Mouse (Mus musculus) lung, embryonic 14.5 days (tissue): Measurements from ENCODE around the gene Secisbp2. TPM values are rescaled to one million over a fixed set of nuclear protein-coding genes. Genes with fewer than 3 reads are reported as not detected.
A peak's percentile ranks its signal among the peaks of the same experiment; 100 is the strongest.

Experiments
- ATAC-seq: fragments of 200-750 bp; cut with Nextera tagmentation; 2 replicates; pipeline ENCODE4 v1.8.0; 2017; ENCODE audit warnings: mild to moderate bottlenecking, moderate TSS enrichment, moderate library complexity; ENCODE audit not compliant: insufficient read depth
- DNase-seq: peaks from one replicate; pipeline ENCODE4 v3.0.0-alpha.2; 2015
- H3K27ac ChIP-seq: fragments of 300-500 bp; sonication (generic); 2 replicates; pipeline ENCODE4 v1.5.1; 2014; ENCODE audit warnings: low read depth, mild to moderate bottlenecking, moderate library complexity
- H3K27me3 ChIP-seq: fragments of 300-500 bp; sonication (generic); 2 replicates; pipeline ENCODE4 v1.6.1; 2014; ENCODE audit warnings: low read length, control low read depth; ENCODE audit not compliant: insufficient read depth
- H3K36me3 ChIP-seq: fragments of 300-500 bp; sonication (generic); 2 replicates; pipeline ENCODE4 v1.6.1; 2014; ENCODE audit warnings: control low read depth; ENCODE audit not compliant: insufficient read depth
- H3K4me1 ChIP-seq: fragments of 300-500 bp; sonication (generic); 2 replicates; pipeline ENCODE4 v1.6.1; 2014; ENCODE audit warnings: antibody characterized with exemption, control low read depth; ENCODE audit not compliant: insufficient read depth
- H3K4me2 ChIP-seq: fragments of 300-500 bp; sonication (generic); 2 replicates; pipeline ENCODE4 v1.6.1; 2014; ENCODE audit warnings: mild to moderate bottlenecking
- H3K4me3 ChIP-seq: fragments of 300-500 bp; sonication (generic); 2 replicates; pipeline ENCODE4 v1.5.1; 2014; ENCODE audit warnings: low read depth, low read length
- H3K9ac ChIP-seq: fragments of 300-500 bp; sonication (generic); 2 replicates; pipeline ENCODE4 v1.6.1; 2014
- H3K9me3 ChIP-seq: fragments of 300-500 bp; sonication (generic); 2 replicates; pipeline ENCODE4 v1.6.1; 2016; ENCODE audit warnings: low read depth, low read length, control low read depth
- CTCF ChIP-seq: IDR thresholded peaks from 2 replicates; pipeline ENCODE4 v1.5.1; 2016; ENCODE audit warnings: antibody characterized with exemption, low read depth
- WGBS: fragments of 180-500 bp; shearing (Covaris S2); extraction: QIAGEN DNeasy Blood & Tissue Kit; methylation state at CpG from one replicate; pipeline ENCODE4 v1.1.7; 2014; 5-methylcytosine and 5-hydroxymethylcytosine counted together
- polyA plus RNA-seq: library from polyadenylated mRNA; unstranded; fragments of >200 nt; fragmentation: Nextera tagmentation; extraction: Ambion mirVana; gene quantifications from 2 replicates; pipeline ENCODE4 v1.2.1, GENCODE M21; 2014

Secisbp2 gene
- polyA plus RNA-seq, 1 experiment from 2014 or later, result 31.3 TPM

- DNase-seq, result no peak
- no peaks in the 10 kb centered on the region for H3K4me1 ChIP-seq
- no peaks in the 10 kb centered on the region for H3K27me3 ChIP-seq
- no peak overlapping the region for H3K4me2 ChIP-seq
- no peak for TF ChIP-seq CTCF
- H3K27ac ChIP-seq, result no peak overlapping the region
- H3K4me3 ChIP-seq, result no peak overlapping the region
- no peak for ATAC-seq
- H3K9ac ChIP-seq, result no peak overlapping the region
- no peaks in the 10 kb centered on the region for H3K9me3 ChIP-seq
- WGBS, result 49% methylated on average over 10 of the region's 10 CpGs
- no peaks in the 10 kb centered on the region for H3K36me3 ChIP-seq
Measured at GRCm38 (mm10) chr13:51615815-51616214, 35.7 kb upstream of the Secisbp2 start.

- Histone ChIP-seq H3K9ac (no peak overlapping the region), H3K9me3 (no peaks in the 10 kb centered on the region), H3K4me2 (no peak overlapping the region), H3K4me1 (no peaks in the 10 kb centered on the region), H3K4me3 (no peak overlapping the region), H3K36me3 (no peaks in the 10 kb centered on the region), H3K27me3 (no peaks in the 10 kb centered on the region), H3K27ac (no peak overlapping the region)
- 16% methylated on average over 12 of the region's 12 CpGs for WGBS
- DNase-seq (peak; percentile 45), ATAC-seq (no peak)
- no peak for TF ChIP-seq CTCF
Measured at GRCm38 (mm10) chr13:51616417-51617044, 35.0 kb upstream of the Secisbp2 start.

- no peak for TF ChIP-seq CTCF
- Histone ChIP-seq H3K27me3 (no peaks in the 10 kb centered on the region), H3K4me1 (no peaks in the 10 kb centered on the region), H3K36me3 (no peaks in the 10 kb centered on the region), H3K9ac (no peak overlapping the region), H3K27ac (no peak overlapping the region), H3K4me2 (no peak overlapping the region), H3K4me3 (no peak overlapping the region), H3K9me3 (no peaks in the 10 kb centered on the region)
- ATAC-seq (no peak), DNase-seq (peak; percentile 60)
- 53% methylated on average over 1 of the region's 1 CpGs for WGBS
Measured at GRCm38 (mm10) chr13:51617306-51617705, 34.2 kb upstream of the Secisbp2 start.

GRCm38 (mm10) chr13:51617861-51618260, 33.6 kb upstream of the Secisbp2 start:
- Histone ChIP-seq H3K9ac (no peak overlapping the region), H3K36me3 (no peaks in the 10 kb centered on the region), H3K9me3 (no peaks in the 10 kb centered on the region), H3K27me3 (no peaks in the 10 kb centered on the region), H3K27ac (no peak overlapping the region), H3K4me1 (no peaks in the 10 kb centered on the region), H3K4me3 (no peak overlapping the region), H3K4me2 (no peak overlapping the region)
- 16% methylated on average over 6 of the region's 6 CpGs for whole genome bisulfite sequencing
- TF ChIP-seq CTCF, result peak; percentile 87
- peak; percentile 89 for DNase-seq
- peak; percentile 84; the same call in 1 of the 2 replicates for ATAC-seq

GRCm38 (mm10) chr13:51618602-51619001, 32.9 kb upstream of the Secisbp2 start:
- H3K4me3 ChIP-seq, result no peak overlapping the region
- no peaks in the 10 kb centered on the region for H3K27me3 ChIP-seq
- no peak overlapping the region for H3K27ac ChIP-seq
- WGBS, result 25% methylated on average over 9 of the region's 9 CpGs
- TF ChIP-seq CTCF, result no peak
- ATAC-seq (no peak), DNase-seq (no peak)
- no peaks in the 10 kb centered on the region for H3K36me3 ChIP-seq
- no peaks in the 10 kb centered on the region for H3K9me3 ChIP-seq
- no peak overlapping the region for H3K9ac ChIP-seq
- H3K4me1 ChIP-seq, result no peaks in the 10 kb centered on the region
- H3K4me2 ChIP-seq, result no peak overlapping the region

GRCm38 (mm10) chr13:51622626-51623025, 28.9 kb upstream of the Secisbp2 start:
- no peak for DNase-seq
- Histone ChIP-seq H3K9me3 (no peaks in the 10 kb centered on the region), H3K27ac (no peak overlapping the region), H3K4me1 (no peaks in the 10 kb centered on the region), H3K36me3 (no peaks in the 10 kb centered on the region), H3K4me3 (no peak overlapping the region), H3K27me3 (no peaks in the 10 kb centered on the region), H3K9ac (no peak overlapping the region), H3K4me2 (no peak overlapping the region)
- 77% methylated on average over 5 of the region's 5 CpGs for WGBS
- no peak for ATAC-seq
- no peak for TF ChIP-seq CTCF

GRCm38 (mm10) chr13:51623678-51624077, 27.8 kb upstream of the Secisbp2 start:
- no peak for ATAC-seq
- Histone ChIP-seq H3K4me3 (no peak overlapping the region), H3K27ac (no peak overlapping the region), H3K4me1 (no peaks in the 10 kb centered on the region), H3K9ac (no peak overlapping the region), H3K9me3 (no peaks in the 10 kb centered on the region), H3K4me2 (no peak overlapping the region), H3K27me3 (no peaks in the 10 kb centered on the region), H3K36me3 (no peaks in the 10 kb centered on the region)
- 75% methylated on average over 2 of the region's 2 CpGs for WGBS
- no peak for TF ChIP-seq CTCF
- DNase-seq, result no peak
